Mouse (Mus musculus): ENCODE measurements at regions not wholly inside any gene's neighbourhood (a gene's known extent, or its start where the extent isn't known, plus 50 kb on each side); places are given as distances from the start of the nearest gene placed in this dataset.
"Not testable (repeated sequence)": the region's sequence is repeated elsewhere in the genome, so short reads cannot be mapped to it uniquely, and the experiment has no call there.

- intact Hi-C loops (cut with DNase I), result no loop called here
- no peak for DNase-seq (ENCODE audit: low spot score in 2 of 2)
Observed at GRCm38 (mm10) chr6:14632837-14633236, 122.2 kb downstream of the Ppp1r3a start.

- intact Hi-C loops (cut with DNase I), result no loop called here
- no peak for DNase-seq (ENCODE audit: low spot score in 2 of 2)
Observed at GRCm38 (mm10) chr6:14631719-14632445, 123.2 kb downstream of the Ppp1r3a start.

GRCm38 (mm10) chr6:14616629-14617028 lies 138.4 kb downstream of the Ppp1r3a start:
- DNase-seq (ENCODE audit: low spot score in 2 of 2), result no peak
- intact Hi-C loops (cut with DNase I), result no loop called here

GRCm38 (mm10) chr6:14608076-14608475 lies 147.0 kb downstream of the Ppp1r3a start:
- intact Hi-C loops (cut with DNase I), result no loop called here

GRCm38 (mm10) chr6:14600543-14601249 lies 154.4 kb downstream of the Ppp1r3a start:
- peak in 1 of 2 experiments; percentile 0 for DNase-seq (ENCODE audit: low spot score in 2 of 2)

More at GRCm38 (mm10) chr6:14608076-14608475, 147.0 kb downstream of the Ppp1r3a start:
- no peak for DNase-seq (ENCODE audit: low spot score in 2 of 2)

GRCm38 (mm10) chr6:14596880-14597466 lies 158.1 kb downstream of the Ppp1r3a start:
- no peak for DNase-seq (ENCODE audit: low spot score in 2 of 2)
- intact Hi-C loops (cut with DNase I), result loop anchor here (10.0 kb wide), 1 partner anchor 218 kb away; no protein-coding TSS in a partner anchor

More at GRCm38 (mm10) chr6:14600543-14601249, 154.4 kb downstream of the Ppp1r3a start:
- intact Hi-C loops (cut with DNase I), result no loop called here

- DNase-seq (ENCODE audit: low spot score in 2 of 2), result peak in 1 of 2 experiments; percentile 6
- intact Hi-C loops (cut with DNase I), result no loop called here
Observed at GRCm38 (mm10) chr6:14585827-14586226, 169.2 kb downstream of the Ppp1r3a start.

- DNase-seq (ENCODE audit: low spot score in 2 of 2), result no peak
- intact Hi-C loops (cut with DNase I), result no loop called here
Observed at GRCm38 (mm10) chr6:14583829-14584228, 171.2 kb downstream of the Ppp1r3a start.

- intact Hi-C loops (cut with DNase I), result no loop called here
- no peak for DNase-seq (ENCODE audit: low spot score in 2 of 2)
Observed at GRCm38 (mm10) chr6:14574607-14575006, 180.5 kb downstream of the Ppp1r3a start.

GRCm38 (mm10) chr6:14573001-14573400 lies 182.1 kb downstream of the Ppp1r3a start:
- no peak for DNase-seq (ENCODE audit: low spot score in 2 of 2)
- intact Hi-C loops (cut with DNase I), result no loop called here

- no peak for DNase-seq (ENCODE audit: low spot score in 2 of 2)
- intact Hi-C loops (cut with DNase I), result no loop called here
Observed at GRCm38 (mm10) chr6:14540333-14540732, 214.7 kb downstream of the Ppp1r3a start.

GRCm38 (mm10) chr6:14529096-14529495 lies 226.0 kb downstream of the Ppp1r3a start:
- DNase-seq (ENCODE audit: low spot score in 2 of 2), result no peak
- intact Hi-C loops (cut with DNase I), result no loop called here

- intact Hi-C loops (cut with DNase I), result no loop called here
- no peak for DNase-seq (ENCODE audit: low spot score in 2 of 2)
Observed at GRCm38 (mm10) chr6:14528564-14528963, 226.5 kb downstream of the Ppp1r3a start.

GRCm38 (mm10) chr6:14522742-14523141 lies 232.3 kb downstream of the Ppp1r3a start:
- DNase-seq (ENCODE audit: low spot score in 2 of 2), result peak; percentile 6 to 32
- intact Hi-C loops (cut with DNase I), result no loop called here

- DNase-seq (ENCODE audit: low spot score in 2 of 2), result no peak
- intact Hi-C loops (cut with DNase I), result no loop called here
Observed at GRCm38 (mm10) chr6:14521321-14521720, 233.8 kb downstream of the Ppp1r3a start.

- peak; percentile 74 to 80 for DNase-seq (ENCODE audit: low spot score in 2 of 2)
- intact Hi-C loops (cut with DNase I), result loop anchor here (5.0 kb wide), 2 partner anchors 742 to 1217 kb away; no protein-coding TSS in a partner anchor
Observed at GRCm38 (mm10) chr6:14504171-14504570, 250.9 kb downstream of the Ppp1r3a start.

- DNase-seq (ENCODE audit: low spot score in 2 of 2), result no peak
- intact Hi-C loops (cut with DNase I), result loop anchor here (5.0 kb wide), 2 partner anchors 738 to 1213 kb away; no protein-coding TSS in a partner anchor
Observed at GRCm38 (mm10) chr6:14500663-14501062, 254.4 kb downstream of the Ppp1r3a start.

- DNase-seq (ENCODE audit: low spot score in 2 of 2), result not testable (repeated sequence)
- intact Hi-C loops (cut with DNase I), result loop anchor here (5.0 kb wide), 2 partner anchors 738 to 1213 kb away; no protein-coding TSS in a partner anchor
Observed at GRCm38 (mm10) chr6:14499882-14500281, 255.2 kb downstream of the Ppp1r3a start.

GRCm38 (mm10) chr6:14486642-14487041 lies 268.4 kb downstream of the Ppp1r3a start:
- DNase-seq (ENCODE audit: low spot score in 2 of 2); intact Hi-C loops (cut with DNase I): not testable (repeated sequence)

GRCm38 (mm10) chr6:14456394-14456793 lies 298.7 kb downstream of the Ppp1r3a start:
- intact Hi-C loops (cut with DNase I), result no loop called here
- DNase-seq (ENCODE audit: low spot score in 2 of 2), result no peak
